Mouse (Mus musculus) midbrain, embryonic 15.5 days (tissue): ENCODE results near the gene Ndufs8. TPM values are rescaled to one million over a fixed set of nuclear protein-coding genes. Genes with fewer than 3 reads are reported as not detected.

Source experiments
- ATAC-seq: fragments of 200-750 bp; cut with Nextera tagmentation; replicated peaks from 2 replicates; pipeline ENCODE4 v1.8.0; 2017; ENCODE audit warnings: moderate TSS enrichment
- H3K27ac ChIP-seq: fragments of 300-500 bp; sonication (generic); 2 replicates; pipeline ENCODE4 v1.5.1; 2015; ENCODE audit warnings: mild to moderate bottlenecking, inconsistent platforms
- H3K27me3 ChIP-seq: fragments of 300-500 bp; sonication (generic); replicated peaks from 2 replicates; pipeline ENCODE4 v1.6.1; 2015; ENCODE audit warnings: inconsistent platforms
- H3K36me3 ChIP-seq: fragments of 300-500 bp; sonication (generic); replicated peaks from 2 replicates; pipeline ENCODE4 v1.6.1; 2015; ENCODE audit warnings: inconsistent platforms
- H3K4me1 ChIP-seq: fragments of 300-500 bp; sonication (generic); 2 replicates; pipeline ENCODE4 v1.6.1; 2015; ENCODE audit warnings: inconsistent platforms
- H3K4me2 ChIP-seq: fragments of 300-500 bp; sonication (generic); 2 replicates; pipeline ENCODE4 v1.6.1; 2015; ENCODE audit warnings: inconsistent platforms, mild to moderate bottlenecking, moderate library complexity
- H3K4me3 ChIP-seq: fragments of 300-500 bp; sonication (generic); 2 replicates; pipeline ENCODE4 v1.5.1; 2015; ENCODE audit warnings: mild to moderate bottlenecking, inconsistent platforms
- H3K9ac ChIP-seq: fragments of 300-500 bp; sonication (generic); 2 replicates; pipeline ENCODE4 v1.6.1; 2015; ENCODE audit warnings: mild to moderate bottlenecking, inconsistent platforms
- H3K9me3 ChIP-seq: fragments of 300-500 bp; sonication (generic); 2 replicates; pipeline ENCODE4 v1.6.1; 2016; ENCODE audit warnings: inconsistent platforms
- WGBS: fragments of 180-500 bp; shearing (Covaris S2); methylation state at CpG from one replicate; pipeline ENCODE4 v1.1.7; 2015; ENCODE audit warnings: mixed read lengths; 5-methylcytosine and 5-hydroxymethylcytosine counted together
- polyA plus RNA-seq: library from polyadenylated mRNA; unstranded; fragments of >200 nt; fragmentation: Nextera tagmentation; extraction: Ambion mirVana; gene quantifications from 2 replicates; pipeline ENCODE4 v1.2.1, GENCODE M21; 2015

Ndufs8 gene
- polyA plus RNA-seq, 1 experiment from 2014 or later, result 246 TPM

DNA sequence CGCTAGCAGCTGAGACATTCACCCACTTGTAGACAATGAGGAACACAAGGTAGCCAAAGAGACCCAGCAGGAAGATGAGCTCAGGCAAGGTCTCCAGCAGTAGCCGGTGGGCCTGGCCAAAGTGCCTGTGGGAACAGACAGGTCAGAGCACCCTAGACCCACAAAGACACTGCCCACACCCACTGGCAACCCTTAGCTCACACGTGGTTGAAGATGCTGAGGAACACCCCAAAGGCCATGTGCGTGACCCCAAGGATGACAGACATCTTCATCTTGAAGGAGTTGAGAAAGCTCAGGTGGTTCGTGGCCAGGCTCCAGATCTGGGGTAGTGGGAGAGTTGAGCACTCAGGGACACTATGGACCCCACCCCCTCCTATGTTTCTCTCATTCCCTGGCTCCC is 15.0 kb downstream of the Ndufs8 start:
- no peak for ATAC-seq
- Histone ChIP-seq H3K4me1 (0 out of 2 replicates have a peak, but pooled peaks cover 7% of the 10 kb centered on the region), H3K4me2 (no peak overlapping the region), H3K9me3 (no peaks in the 10 kb centered on the region), H3K4me3 (no peak overlapping the region), H3K9ac (no peak overlapping the region), H3K36me3 (peaks cover 12% of the 10 kb centered on the region; the same call in 1 of the 2 replicates), H3K27me3 (no peaks in the 10 kb centered on the region), H3K27ac (no peak overlapping the region)
- WGBS, result 96% methylated on average over 5 of the region's 5 CpGs

DNA sequence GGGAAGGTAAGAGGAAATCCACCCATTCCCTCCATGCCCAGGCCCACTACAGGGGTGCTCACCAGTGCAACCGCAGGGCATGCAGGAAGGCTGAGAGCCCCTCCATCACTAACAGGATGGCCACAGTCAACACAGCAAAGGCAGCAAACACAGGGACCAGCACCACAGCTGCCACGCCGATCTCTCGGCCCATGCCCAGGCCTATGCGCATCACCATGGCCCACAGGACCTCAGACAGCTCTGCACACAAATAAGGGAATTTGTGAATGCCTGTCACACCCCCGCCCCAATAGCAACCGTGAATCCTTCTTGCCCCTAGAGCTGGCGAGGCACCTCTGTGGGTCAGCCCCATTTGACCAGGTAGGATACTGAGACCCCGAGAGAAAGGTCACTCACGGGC is 16.4 kb downstream of the Ndufs8 start:
- Histone ChIP-seq H3K36me3 (peaks cover 22% of the 10 kb centered on the region; the same call in 1 of the 2 replicates), H3K4me2 (no peak overlapping the region), H3K4me1 (0 out of 2 replicates have a peak, but pooled peaks cover 7% of the 10 kb centered on the region), H3K9me3 (no peaks in the 10 kb centered on the region), H3K9ac (no peak overlapping the region), H3K27ac (peak overlapping the region; percentile 52; the same call in 1 of the 2 replicates), H3K27me3 (no peaks in the 10 kb centered on the region), H3K4me3 (no peak overlapping the region)
- ATAC-seq, result no peak
- WGBS, result 92% methylated on average over 10 of the region's 10 CpGs

DNA sequence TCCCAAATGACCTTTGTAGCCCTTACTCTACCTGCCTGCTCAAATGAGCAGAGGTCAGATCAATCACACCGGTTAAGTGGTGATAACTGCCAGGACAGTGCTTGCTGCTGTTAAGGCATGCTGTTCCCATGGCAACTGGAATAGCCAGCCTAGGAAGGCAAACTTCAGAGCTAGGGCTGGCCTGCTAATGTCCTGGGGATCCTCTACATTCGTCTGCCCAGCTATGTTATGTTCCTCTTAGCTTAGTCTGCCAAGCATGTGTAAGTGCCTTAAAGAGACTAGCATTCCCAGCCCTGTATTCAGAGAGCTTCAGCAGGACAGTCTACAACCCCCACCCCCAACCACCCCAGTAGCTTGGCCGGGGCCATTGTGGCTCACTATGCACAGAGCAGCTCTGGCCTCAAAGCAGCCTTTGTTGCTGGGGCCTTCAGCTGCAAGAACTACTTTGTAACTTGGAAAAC is 17.4 kb downstream of the Ndufs8 start:
- WGBS, result 12% methylated on average over 3 of the region's 3 CpGs
- H3K9ac ChIP-seq, result no peak overlapping the region
- peak overlapping the region; percentile 52 for H3K27ac ChIP-seq
- 0 out of 2 replicates have a peak, but pooled peaks cover 7% of the 10 kb centered on the region for H3K4me1 ChIP-seq
- no peaks in the 10 kb centered on the region for H3K27me3 ChIP-seq
- H3K4me2 ChIP-seq, result no peak overlapping the region
- peak; percentile 76 for ATAC-seq
- peaks cover 28% of the 10 kb centered on the region; the same call in 1 of the 2 replicates for H3K36me3 ChIP-seq
- H3K4me3 ChIP-seq, result no peak overlapping the region
- H3K9me3 ChIP-seq, result no peaks in the 10 kb centered on the region

DNA sequence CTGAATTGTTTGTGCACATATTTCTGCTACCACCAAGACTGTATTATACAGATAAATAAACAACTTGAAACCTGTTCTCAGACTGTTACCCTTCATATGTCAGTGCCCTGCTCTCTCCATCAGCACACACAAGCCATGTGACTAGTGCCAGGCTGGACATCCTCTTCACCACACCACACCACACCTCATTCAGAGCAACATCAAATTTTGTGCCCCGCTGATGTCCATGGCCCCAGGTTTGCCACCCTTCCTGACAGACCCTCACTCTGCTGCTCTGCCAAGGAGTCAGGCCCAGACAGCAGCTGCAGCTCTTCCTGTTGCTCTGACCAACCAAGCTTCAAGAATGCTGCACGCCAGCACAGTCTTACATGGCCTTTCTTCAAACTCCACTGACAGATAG is 18.3 kb downstream of the Ndufs8 start:
- no peak overlapping the region for H3K4me3 ChIP-seq
- H3K36me3 ChIP-seq, result peaks cover 34% of the 10 kb centered on the region; the same call in 1 of the 2 replicates
- H3K4me1 ChIP-seq, result 0 out of 2 replicates have a peak, but pooled peaks cover 7% of the 10 kb centered on the region
- 91% methylated on average over 2 of the region's 2 CpGs for WGBS
- H3K27me3 ChIP-seq, result no peaks in the 10 kb centered on the region
- H3K9me3 ChIP-seq, result no peaks in the 10 kb centered on the region
- no peak for ATAC-seq
- H3K9ac ChIP-seq, result no peak overlapping the region
- no peak overlapping the region for H3K27ac ChIP-seq
- no peak overlapping the region for H3K4me2 ChIP-seq

DNA sequence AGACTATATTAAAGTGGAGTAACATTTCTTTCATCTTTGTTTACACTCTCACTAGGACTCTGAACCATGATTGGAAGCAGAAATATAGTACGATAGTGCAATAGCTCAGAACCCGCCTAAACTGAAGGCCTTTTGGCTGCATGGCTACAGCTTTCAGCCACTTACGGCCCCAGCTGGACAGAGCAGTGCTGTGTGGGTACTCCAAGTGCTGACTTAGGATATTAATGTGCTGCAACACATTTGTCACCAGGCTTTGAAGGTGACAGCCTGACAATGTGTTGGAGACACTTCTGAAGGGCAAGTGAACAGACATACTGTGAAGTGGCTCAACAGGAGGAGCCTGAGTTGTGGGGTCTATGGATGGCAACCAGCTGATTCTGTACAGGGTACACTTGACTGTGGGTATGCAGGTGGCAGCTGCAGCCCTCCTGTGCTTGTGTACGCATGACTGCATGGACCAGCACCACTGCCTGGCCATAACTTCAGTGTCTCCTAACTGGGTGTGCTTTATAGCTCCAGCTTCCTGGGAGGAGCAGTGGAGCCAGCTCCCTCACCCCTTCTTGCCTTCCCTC is 18.9 kb downstream of the Ndufs8 start:
- Histone ChIP-seq H3K4me1 (0 out of 2 replicates have a peak, but pooled peaks cover 7% of the 10 kb centered on the region), H3K9me3 (no peaks in the 10 kb centered on the region), H3K9ac (no peak overlapping the region), H3K4me2 (no peak overlapping the region), H3K27ac (no peak overlapping the region), H3K36me3 (peaks cover 34% of the 10 kb centered on the region; the same call in 1 of the 2 replicates), H3K4me3 (no peak overlapping the region), H3K27me3 (no peaks in the 10 kb centered on the region)
- no peak for ATAC-seq
- 94% methylated on average over 4 of the region's 4 CpGs for WGBS

DNA sequence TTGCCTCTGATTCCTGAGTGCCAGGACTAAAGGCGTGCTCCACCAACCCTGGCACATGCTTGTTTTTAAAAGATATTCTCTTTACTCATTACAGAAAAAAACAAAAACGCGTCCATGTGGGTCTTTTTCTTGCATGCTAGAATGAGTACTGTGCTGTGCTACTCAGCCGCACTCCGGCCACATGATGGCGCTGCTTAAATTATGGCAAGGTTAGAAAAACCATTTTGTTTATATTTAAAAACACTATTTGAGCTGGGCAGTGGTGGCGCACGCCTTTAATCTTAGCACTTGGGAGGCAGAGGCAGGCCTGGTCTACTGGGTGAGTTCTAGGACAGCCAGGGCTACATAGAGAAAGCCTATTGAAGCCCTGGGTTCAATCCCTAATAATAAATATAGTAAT is 22.4 kb downstream of the Ndufs8 start:
- Histone ChIP-seq H3K4me1 (0 out of 2 replicates have a peak, but pooled peaks cover 3% of the 10 kb centered on the region), H3K27me3 (no peaks in the 10 kb centered on the region), H3K36me3 (peaks cover 34% of the 10 kb centered on the region; the same call in 1 of the 2 replicates), H3K4me3 (no peak overlapping the region), H3K4me2 (no peak overlapping the region), H3K27ac (no peak overlapping the region), H3K9ac (no peak overlapping the region), H3K9me3 (no peaks in the 10 kb centered on the region)
- ATAC-seq, result no peak
- WGBS, result 88% methylated on average over 8 of the region's 8 CpGs

DNA sequence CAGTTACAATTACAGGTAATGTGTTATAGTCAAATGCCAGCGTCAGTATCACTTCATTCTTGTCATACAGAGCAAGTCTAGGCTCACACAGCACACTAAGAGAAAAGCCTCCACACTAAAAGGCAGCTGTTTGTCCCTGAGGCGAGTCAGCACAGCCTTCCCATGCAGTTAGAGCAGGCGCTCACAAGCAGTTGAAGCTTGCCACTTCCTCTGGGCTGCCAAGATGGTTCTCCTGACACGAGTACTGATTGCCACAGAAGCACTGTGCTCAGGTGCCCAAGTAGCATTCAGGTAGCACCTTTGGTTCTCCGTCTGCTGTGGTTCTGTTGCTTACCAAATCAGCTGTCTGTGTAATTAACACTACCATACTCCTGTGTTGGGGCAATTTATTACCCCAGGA is 23.5 kb downstream of the Ndufs8 start:
- WGBS, result 95% methylated on average over 5 of the region's 5 CpGs
- Histone ChIP-seq H3K36me3 (peaks cover 29% of the 10 kb centered on the region; the same call in 1 of the 2 replicates), H3K4me3 (no peak overlapping the region), H3K9ac (no peak overlapping the region), H3K4me1 (no peaks in the 10 kb centered on the region), H3K4me2 (no peak overlapping the region), H3K27ac (no peak overlapping the region), H3K27me3 (no peaks in the 10 kb centered on the region), H3K9me3 (no peaks in the 10 kb centered on the region)
- no peak for ATAC-seq

DNA sequence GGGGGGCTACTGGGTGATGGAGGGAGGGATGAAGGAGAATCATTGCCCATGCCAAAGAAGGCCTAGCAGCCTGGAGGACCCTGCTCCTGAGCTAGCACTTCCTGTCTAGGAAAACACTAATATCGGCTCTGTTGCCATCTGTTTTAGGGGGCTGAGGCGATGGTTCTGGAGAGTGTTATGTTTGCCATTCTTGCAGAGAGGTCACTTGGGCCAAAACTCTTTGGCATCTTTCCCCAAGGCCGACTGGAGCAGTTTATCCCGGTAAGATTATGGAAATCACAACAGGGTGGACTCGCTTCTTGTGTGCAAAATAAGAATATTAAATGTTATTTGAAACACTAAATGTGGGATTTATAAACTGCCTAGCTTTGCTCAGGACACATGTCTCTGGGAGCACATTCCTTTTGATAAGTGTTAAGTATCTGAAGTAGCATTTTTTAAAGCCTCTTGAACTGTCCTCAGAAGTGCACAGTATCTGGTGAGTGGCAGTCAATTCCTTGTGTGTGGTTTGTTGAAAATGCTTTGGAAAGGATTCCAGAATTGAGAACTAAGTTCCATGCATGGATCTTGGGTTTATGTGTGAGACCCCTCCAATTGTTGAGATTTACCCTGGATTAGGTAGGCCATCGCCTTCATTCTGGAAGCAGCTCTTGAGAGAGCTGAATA is 28.1 kb downstream of the Ndufs8 start:
- 81% methylated on average over 6 of the region's 6 CpGs for WGBS

DNA sequence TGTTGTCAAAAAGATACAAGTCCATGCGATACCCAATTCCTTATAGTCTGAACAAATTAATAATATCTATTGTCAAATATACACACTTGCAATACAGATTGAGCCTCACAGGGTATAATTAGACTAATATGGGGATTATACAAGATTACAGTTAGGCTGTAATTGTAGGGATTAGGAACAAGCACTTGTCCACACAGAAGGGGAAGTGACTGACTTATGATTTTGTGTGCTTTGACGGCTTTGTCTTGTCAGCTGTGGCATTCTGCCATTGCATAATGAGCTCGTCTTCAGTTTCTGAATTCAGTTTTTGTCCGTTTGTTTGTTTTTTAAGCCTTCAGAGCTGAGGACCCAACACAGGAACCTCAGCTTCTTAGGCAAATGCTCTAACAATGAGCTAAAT is 30.4 kb downstream of the Ndufs8 start:
- WGBS, result 72% methylated on average over 4 of the region's 4 CpGs
- no peaks in the 10 kb centered on the region; the same call in 1 of the 2 replicates for H3K36me3 ChIP-seq

More for the DNA sequence above, 28.1 kb downstream of the Ndufs8 start:
- Histone ChIP-seq H3K4me2 (no peak overlapping the region), H3K4me3 (no peak overlapping the region), H3K4me1 (no peaks in the 10 kb centered on the region), H3K27me3 (no peaks in the 10 kb centered on the region), H3K27ac (no peak overlapping the region), H3K9ac (no peak overlapping the region), H3K9me3 (no peaks in the 10 kb centered on the region), H3K36me3 (peaks cover 2% of the 10 kb centered on the region; the same call in 1 of the 2 replicates)
- no peak for ATAC-seq

DNA sequence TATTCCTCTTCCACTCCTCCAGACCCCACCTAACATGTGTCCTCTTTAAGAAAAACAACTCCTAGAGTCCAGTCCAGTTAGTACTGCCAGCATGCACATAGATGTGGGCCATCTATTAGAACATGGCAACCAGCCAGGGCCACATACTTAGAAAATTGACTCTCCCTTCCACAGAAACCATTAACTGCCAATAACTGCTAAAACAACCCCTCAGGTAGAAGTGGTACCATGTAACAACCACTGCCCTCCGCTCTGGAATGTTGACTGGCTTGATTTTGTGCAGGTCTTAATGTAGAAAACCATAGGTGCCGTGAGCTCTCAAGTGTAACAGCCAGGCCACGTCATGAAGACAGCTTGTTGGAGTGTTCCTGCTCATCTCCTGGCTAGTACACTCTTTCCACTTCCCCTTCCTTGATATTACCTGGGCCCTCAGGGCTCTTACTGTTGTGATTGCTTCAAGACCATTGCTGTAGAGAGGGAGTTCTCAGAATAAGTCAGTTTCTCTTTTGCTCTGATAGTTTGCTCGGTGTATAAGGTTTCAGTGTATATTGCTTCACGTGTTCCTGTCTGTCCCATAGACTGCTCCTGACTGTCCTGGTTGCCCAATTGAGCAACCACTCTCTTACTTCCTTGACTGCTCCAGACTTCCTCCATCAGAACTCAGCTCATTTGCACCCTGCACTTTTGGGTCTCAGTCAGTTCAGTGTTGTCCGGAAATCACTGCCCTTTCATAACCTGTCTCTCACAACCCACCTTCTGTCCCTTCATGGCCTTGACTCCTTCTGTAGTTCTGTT is 32.3 kb downstream of the Ndufs8 start:
- no peak overlapping the region for H3K4me2 ChIP-seq
- no peaks in the 10 kb centered on the region for H3K9me3 ChIP-seq
- H3K27ac ChIP-seq, result no peak overlapping the region
- H3K9ac ChIP-seq, result no peak overlapping the region
- WGBS, result 94% methylated on average over 6 of the region's 6 CpGs
- no peaks in the 10 kb centered on the region for H3K4me1 ChIP-seq
- no peak for ATAC-seq
- no peak overlapping the region for H3K4me3 ChIP-seq
- no peaks in the 10 kb centered on the region for H3K27me3 ChIP-seq
- no peaks in the 10 kb centered on the region for H3K36me3 ChIP-seq

More for the DNA sequence above, 30.4 kb downstream of the Ndufs8 start:
- H3K27me3 ChIP-seq, result no peaks in the 10 kb centered on the region
- H3K9ac ChIP-seq, result no peak overlapping the region
- no peak overlapping the region for H3K4me3 ChIP-seq
- H3K27ac ChIP-seq, result no peak overlapping the region
- H3K4me2 ChIP-seq, result no peak overlapping the region
- no peak for ATAC-seq
- H3K4me1 ChIP-seq, result no peaks in the 10 kb centered on the region
- H3K9me3 ChIP-seq, result no peaks in the 10 kb centered on the region

DNA sequence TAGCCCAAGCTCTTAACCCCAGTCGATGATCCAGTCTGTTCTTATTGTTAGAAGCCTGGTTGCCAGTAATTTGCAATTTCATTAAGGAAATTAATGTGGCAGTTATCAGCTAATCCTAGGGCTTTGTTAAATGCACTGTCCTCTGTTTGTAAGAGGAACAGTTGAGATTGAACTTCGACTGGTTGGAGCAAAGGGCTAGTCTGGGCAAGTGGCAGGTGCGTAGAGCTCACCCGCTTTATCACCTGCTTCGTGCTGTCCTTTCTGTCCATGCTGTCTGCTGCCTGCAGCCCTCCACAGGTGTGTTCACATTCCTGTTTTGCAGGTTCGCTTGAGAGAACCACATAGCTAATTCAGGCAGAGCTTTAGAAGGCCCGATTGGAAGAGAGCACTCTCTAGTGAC is 37.5 kb downstream of the Ndufs8 start:
- no peaks in the 10 kb centered on the region for H3K9me3 ChIP-seq
- no peaks in the 10 kb centered on the region for H3K36me3 ChIP-seq
- no peak overlapping the region for H3K4me3 ChIP-seq
- H3K27ac ChIP-seq, result no peak overlapping the region
- no peak for ATAC-seq
- H3K27me3 ChIP-seq, result no peaks in the 10 kb centered on the region
- no peaks in the 10 kb centered on the region for H3K4me1 ChIP-seq
- no peak overlapping the region for H3K9ac ChIP-seq
- no peak overlapping the region for H3K4me2 ChIP-seq
- WGBS, result 89% methylated on average over 7 of the region's 7 CpGs

DNA sequence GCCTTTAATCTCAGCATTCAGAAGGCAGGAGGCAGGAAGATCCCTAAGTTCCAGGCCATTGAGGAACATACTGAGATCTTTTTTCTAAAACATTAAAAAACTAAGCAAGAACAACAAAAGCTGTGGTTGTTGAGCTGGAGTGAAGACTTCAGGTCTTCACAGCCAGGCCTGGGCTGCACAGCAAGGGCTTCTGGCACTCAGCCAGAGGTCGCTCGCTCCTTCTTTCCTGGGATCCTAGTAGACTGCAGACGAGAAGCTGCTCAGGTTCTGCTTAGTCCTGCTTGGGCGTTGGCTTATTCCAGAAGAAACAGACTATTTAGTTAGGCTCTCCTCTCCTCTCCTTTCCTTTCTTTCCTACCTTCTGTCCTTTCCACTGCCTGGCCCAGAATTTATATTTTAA is 40.2 kb downstream of the Ndufs8 start:
- no peak overlapping the region for H3K4me3 ChIP-seq
- 59% methylated on average over 4 of the region's 4 CpGs for WGBS
- H3K9ac ChIP-seq, result no peak overlapping the region
- H3K9me3 ChIP-seq, result no peaks in the 10 kb centered on the region
- H3K27me3 ChIP-seq, result no peaks in the 10 kb centered on the region
- no peaks in the 10 kb centered on the region for H3K4me1 ChIP-seq
- no peaks in the 10 kb centered on the region for H3K36me3 ChIP-seq
- no peak for ATAC-seq
- no peak overlapping the region for H3K4me2 ChIP-seq
- no peak overlapping the region for H3K27ac ChIP-seq
